Mouse (Mus musculus): Measurements from ENCODE around the gene Spock1. TPM values are rescaled to one million over a fixed set of nuclear protein-coding genes. Genes with fewer than 3 reads are reported as not detected.
A peak's percentile ranks its signal among the peaks of the same experiment; 100 is the strongest.

The Spock1 gene
- polyA plus RNA-seq, 1 experiment from 2014 or later = 2.0 TPM

GRCm38 (mm10) chr13:57796951-57797692 lies 111.0 kb downstream of the Spock1 start:
- H3K27ac ChIP-seq = peak overlapping the region; percentile 13; the same call in 1 of the 2 replicates
- no peak overlapping the region for H3K4me3 ChIP-seq (replicated peaks)
- no peaks in the 10 kb centered on the region for H3K36me3 ChIP-seq
- H3K4me1 ChIP-seq = peaks cover 26% of the 10 kb centered on the region
- H3K27me3 ChIP-seq = peaks cover 15% of the 10 kb centered on the region
- no peak overlapping the region for H3K9ac ChIP-seq
- H3K9me3 ChIP-seq (replicated peaks) = no peaks in the 10 kb centered on the region
- 34% methylated on average over 10 of the region's 10 CpGs for WGBS
- ATAC-seq (replicated peaks; ENCODE audit: low FRiP score) = peak; percentile 87
- H3K4me2 ChIP-seq = no peak overlapping the region

GRCm38 (mm10) chr13:57793643-57794240 lies 114.4 kb downstream of the Spock1 start:
- Histone ChIP-seq H3K4me1 (peaks cover 31% of the 10 kb centered on the region), H3K27ac (no peak overlapping the region), H3K9ac (no peak overlapping the region), H3K36me3 (no peaks in the 10 kb centered on the region), H3K27me3 (0 out of 2 replicates have a peak, but pooled peaks cover 21% of the 10 kb centered on the region), H3K9me3 (replicated peaks) (no peaks in the 10 kb centered on the region), H3K4me3 (replicated peaks) (no peak overlapping the region), H3K4me2 (no peak overlapping the region)
- ATAC-seq (replicated peaks; ENCODE audit: low FRiP score) = no peak
- 66% methylated on average over 12 of the region's 12 CpGs for WGBS

DNA sequence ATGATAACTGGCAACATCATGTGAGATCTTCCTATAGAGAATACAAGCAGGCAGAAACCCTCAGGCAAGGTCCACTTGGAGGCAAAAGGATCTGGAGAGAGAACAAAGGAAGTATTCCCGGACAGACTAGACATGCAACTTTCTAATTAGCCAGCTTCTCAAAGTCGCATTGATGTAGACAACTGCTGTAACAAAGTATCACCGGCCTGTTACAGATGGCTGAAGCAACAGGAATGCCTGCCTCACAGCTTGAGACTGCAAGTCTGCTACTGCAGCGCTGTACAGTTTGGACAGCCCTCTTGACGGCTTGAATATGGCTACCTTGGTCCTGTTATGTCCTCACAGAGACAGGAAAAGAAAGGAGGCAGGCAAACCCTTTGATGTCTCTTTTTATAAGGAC lies 118.3 kb downstream of the Spock1 start:
- H3K4me3 ChIP-seq (replicated peaks) = no peak overlapping the region
- peaks cover 12% of the 10 kb centered on the region for H3K4me1 ChIP-seq
- WGBS = 39% methylated on average over 5 of the region's 5 CpGs

GRCm38 (mm10) chr13:57788299-57788698 lies 119.8 kb downstream of the Spock1 start:
- H3K4me2 ChIP-seq = no peak overlapping the region
- no peak overlapping the region for H3K9ac ChIP-seq
- H3K27ac ChIP-seq = no peak overlapping the region
- no peak overlapping the region for H3K4me3 ChIP-seq (replicated peaks)
- H3K4me1 ChIP-seq = peaks cover 4% of the 10 kb centered on the region; the same call in 1 of the 2 replicates
- H3K9me3 ChIP-seq (replicated peaks) = 0 out of 2 replicates have a peak, but pooled peaks cover 3% of the 10 kb centered on the region
- peaks cover 21% of the 10 kb centered on the region; the same call in 1 of the 2 replicates for H3K27me3 ChIP-seq
- 94% methylated on average over 4 of the region's 4 CpGs for WGBS
- H3K36me3 ChIP-seq = no peaks in the 10 kb centered on the region
- no peak for ATAC-seq (replicated peaks; ENCODE audit: low FRiP score)

More for the DNA sequence above, 118.3 kb downstream of the Spock1 start:
- H3K9ac ChIP-seq = no peak overlapping the region
- 0 out of 2 replicates have a peak, but pooled peaks cover 21% of the 10 kb centered on the region for H3K27me3 ChIP-seq
- H3K9me3 ChIP-seq (replicated peaks) = 0 out of 2 replicates have a peak, but pooled peaks cover 3% of the 10 kb centered on the region
- no peak overlapping the region for H3K27ac ChIP-seq
- no peaks in the 10 kb centered on the region for H3K36me3 ChIP-seq
- H3K4me2 ChIP-seq = no peak overlapping the region
- no peak for ATAC-seq (replicated peaks; ENCODE audit: low FRiP score)

DNA sequence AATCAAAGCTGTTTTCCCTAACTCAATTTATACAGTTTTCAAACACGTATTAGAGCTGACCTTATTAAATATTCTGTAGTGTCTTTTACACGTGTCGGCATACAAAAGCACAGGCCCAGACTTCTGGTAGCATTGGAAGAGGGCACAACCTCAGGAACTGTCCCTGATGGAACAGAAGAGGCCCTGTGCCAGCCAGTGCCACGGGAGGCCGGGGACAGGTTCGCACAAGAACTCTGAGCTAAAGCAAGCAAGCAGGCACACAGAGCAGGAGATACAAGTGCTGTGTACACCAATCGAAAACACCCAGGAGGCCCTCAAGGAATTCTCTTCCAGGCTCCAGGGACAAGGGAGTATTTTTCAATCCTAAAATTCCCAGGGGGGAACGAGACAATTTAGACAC lies 121.9 kb downstream of the Spock1 start:
- Histone ChIP-seq H3K4me2 (no peak overlapping the region), H3K9me3 (replicated peaks) (0 out of 2 replicates have a peak, but pooled peaks cover 3% of the 10 kb centered on the region), H3K36me3 (no peaks in the 10 kb centered on the region), H3K9ac (no peak overlapping the region), H3K4me3 (replicated peaks) (no peak overlapping the region), H3K27me3 (peaks cover 12% of the 10 kb centered on the region; the same call in 1 of the 2 replicates), H3K27ac (no peak overlapping the region), H3K4me1 (peaks cover 4% of the 10 kb centered on the region; the same call in 1 of the 2 replicates)
- no peak for ATAC-seq (replicated peaks; ENCODE audit: low FRiP score)
- 84% methylated on average over 8 of the region's 8 CpGs for WGBS

DNA sequence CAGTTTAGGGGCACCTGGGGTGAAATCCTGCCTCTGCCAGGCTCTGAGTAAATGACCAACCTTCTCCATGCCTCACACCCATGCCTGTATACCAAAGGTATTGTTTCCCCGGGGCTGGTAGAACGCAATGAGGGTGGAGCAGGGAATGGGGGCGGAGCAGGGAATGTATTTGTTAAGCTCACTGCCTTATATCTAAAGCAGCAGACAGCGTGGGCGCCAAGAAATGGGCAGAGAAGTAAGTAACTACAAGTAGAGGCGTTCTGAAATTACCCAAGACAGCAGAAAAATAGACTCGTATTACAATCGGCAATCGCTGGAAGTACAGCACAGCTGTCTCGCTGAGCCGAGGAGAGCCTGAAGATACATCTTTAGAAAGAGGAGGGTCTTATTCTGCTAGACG lies 125.2 kb downstream of the Spock1 start:
- peaks cover 3% of the 10 kb centered on the region; the same call in 1 of the 2 replicates for H3K9me3 ChIP-seq (replicated peaks)
- WGBS = 62% methylated on average over 12 of the region's 12 CpGs

GRCm38 (mm10) chr13:57782107-57782561 lies 126.0 kb downstream of the Spock1 start:
- no peak for ATAC-seq (replicated peaks; ENCODE audit: low FRiP score)
- no peak overlapping the region for H3K27ac ChIP-seq
- H3K9me3 ChIP-seq (replicated peaks) = peaks cover 3% of the 10 kb centered on the region; the same call in 1 of the 2 replicates
- no peak overlapping the region for H3K9ac ChIP-seq
- H3K4me2 ChIP-seq = no peak overlapping the region
- no peaks in the 10 kb centered on the region for H3K36me3 ChIP-seq
- WGBS = 88% methylated on average over 6 of the region's 6 CpGs
- H3K27me3 ChIP-seq = peaks cover 2% of the 10 kb centered on the region; the same call in 1 of the 2 replicates
- no peak overlapping the region for H3K4me3 ChIP-seq (replicated peaks)
- H3K4me1 ChIP-seq = no peaks in the 10 kb centered on the region

More for the DNA sequence above, 125.2 kb downstream of the Spock1 start:
- Histone ChIP-seq H3K4me1 (no peaks in the 10 kb centered on the region), H3K27me3 (peaks cover 2% of the 10 kb centered on the region; the same call in 1 of the 2 replicates), H3K4me2 (no peak overlapping the region), H3K27ac (no peak overlapping the region), H3K4me3 (replicated peaks) (no peak overlapping the region), H3K9ac (no peak overlapping the region), H3K36me3 (no peaks in the 10 kb centered on the region)
- ATAC-seq (replicated peaks; ENCODE audit: low FRiP score) = no peak

- Histone ChIP-seq H3K4me2 (no peak overlapping the region), H3K9ac (no peak overlapping the region), H3K4me1 (no peaks in the 10 kb centered on the region), H3K4me3 (replicated peaks) (no peak overlapping the region), H3K27me3 (no peaks in the 10 kb centered on the region), H3K27ac (no peak overlapping the region), H3K9me3 (replicated peaks) (peaks cover 3% of the 10 kb centered on the region; the same call in 1 of the 2 replicates), H3K36me3 (no peaks in the 10 kb centered on the region)
- no peak for ATAC-seq (replicated peaks; ENCODE audit: low FRiP score)
- WGBS = 78% methylated on average over 4 of the region's 4 CpGs
Observed at GRCm38 (mm10) chr13:57779146-57779545, 129.0 kb downstream of the Spock1 start.

- Histone ChIP-seq H3K27ac (no peak overlapping the region), H3K4me3 (replicated peaks) (no peak overlapping the region), H3K9me3 (replicated peaks) (peaks cover 3% of the 10 kb centered on the region; the same call in 1 of the 2 replicates), H3K4me1 (no peaks in the 10 kb centered on the region), H3K36me3 (no peaks in the 10 kb centered on the region), H3K9ac (no peak overlapping the region), H3K4me2 (no peak overlapping the region), H3K27me3 (no peaks in the 10 kb centered on the region)
- WGBS = 80% methylated on average over 3 of the region's 3 CpGs
- ATAC-seq (replicated peaks; ENCODE audit: low FRiP score) = no peak
Observed at GRCm38 (mm10) chr13:57778524-57778923, 129.6 kb downstream of the Spock1 start.

GRCm38 (mm10) chr13:57771998-57772397 lies 136.1 kb downstream of the Spock1 start:
- no peak overlapping the region for H3K27ac ChIP-seq
- ATAC-seq (replicated peaks; ENCODE audit: low FRiP score) = no peak
- no peaks in the 10 kb centered on the region for H3K4me1 ChIP-seq
- H3K4me3 ChIP-seq (replicated peaks) = no peak overlapping the region
- H3K9me3 ChIP-seq (replicated peaks) = no peaks in the 10 kb centered on the region
- H3K27me3 ChIP-seq = no peaks in the 10 kb centered on the region
- no peak overlapping the region for H3K9ac ChIP-seq
- no peak overlapping the region for H3K4me2 ChIP-seq
- WGBS = 81% methylated on average over 6 of the region's 6 CpGs
- no peaks in the 10 kb centered on the region for H3K36me3 ChIP-seq

DNA sequence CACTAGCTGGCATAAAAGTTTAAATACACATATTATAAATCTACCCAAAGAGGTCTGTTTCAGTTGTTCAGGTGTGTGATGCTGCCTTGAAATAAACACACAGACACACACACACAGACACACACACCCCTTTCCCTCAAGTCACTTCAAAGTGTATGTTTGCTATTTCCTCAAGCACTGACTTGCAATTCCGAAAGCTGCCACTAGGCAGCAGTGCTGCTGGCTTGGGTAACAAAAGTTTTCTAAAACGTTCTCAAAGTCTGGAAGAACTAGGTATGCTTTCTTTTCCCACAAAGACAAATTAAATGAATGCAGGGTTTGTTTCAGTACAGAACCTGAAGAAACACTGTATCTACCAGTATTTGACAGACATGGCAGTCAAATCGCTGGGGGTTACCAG lies 141.4 kb downstream of the Spock1 start:
- Histone ChIP-seq H3K9ac (no peak overlapping the region), H3K4me2 (no peak overlapping the region), H3K9me3 (replicated peaks) (no peaks in the 10 kb centered on the region), H3K27ac (no peak overlapping the region), H3K4me3 (replicated peaks) (no peak overlapping the region), H3K27me3 (no peaks in the 10 kb centered on the region), H3K36me3 (no peaks in the 10 kb centered on the region), H3K4me1 (no peaks in the 10 kb centered on the region)
- WGBS = 61% methylated on average over 3 of the region's 3 CpGs
- ATAC-seq (replicated peaks; ENCODE audit: low FRiP score) = no peak

DNA sequence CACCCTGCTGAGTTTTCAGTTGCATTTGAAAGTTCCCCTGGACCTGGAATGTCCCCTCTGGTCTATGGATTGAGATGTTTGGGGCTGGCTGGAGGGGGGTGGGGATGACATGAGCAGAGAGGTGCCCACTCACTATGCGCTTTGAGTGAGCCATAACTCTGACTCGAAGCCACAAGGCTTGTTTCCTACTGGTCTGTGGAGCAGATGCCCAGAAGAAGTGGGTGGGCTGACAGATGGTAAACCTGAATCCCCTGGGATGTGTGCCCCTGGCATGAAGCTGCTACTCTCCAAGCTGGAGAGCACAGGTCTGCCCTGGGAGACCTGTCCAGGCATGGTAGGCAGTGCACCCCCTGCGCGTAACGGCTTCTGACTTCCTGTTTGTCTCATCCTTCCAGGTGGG lies 147.0 kb downstream of the Spock1 start:
- no peak overlapping the region for H3K4me3 ChIP-seq (replicated peaks)
- 80% methylated on average over 5 of the region's 5 CpGs for WGBS
- no peak overlapping the region for H3K27ac ChIP-seq
- no peak for ATAC-seq (replicated peaks; ENCODE audit: low FRiP score)
- no peak overlapping the region for H3K4me2 ChIP-seq
- H3K4me1 ChIP-seq = no peaks in the 10 kb centered on the region
- H3K9ac ChIP-seq = no peak overlapping the region
- no peaks in the 10 kb centered on the region for H3K9me3 ChIP-seq (replicated peaks)
- H3K27me3 ChIP-seq = no peaks in the 10 kb centered on the region
- H3K36me3 ChIP-seq = no peaks in the 10 kb centered on the region

Measured in kidney, embryonic 15.5 days (tissue).